Mouse (Mus musculus) kidney, embryonic 15.5 days (tissue): Measurements from ENCODE around the gene Exoc6b. TPM values are rescaled to one million over a fixed set of nuclear protein-coding genes. Genes with fewer than 3 reads are reported as not detected.

Experiments
- ATAC-seq: fragments of 200-750 bp; cut with Nextera tagmentation; replicated peaks from 2 replicates; pipeline ENCODE4 v1.8.0; 2017; ENCODE audit warnings: moderate TSS enrichment; ENCODE audit not compliant: low FRiP score
- H3K27ac ChIP-seq: fragments of 300-500 bp; sonication (generic); 2 replicates; pipeline ENCODE4 v1.5.1; 2015; ENCODE audit warnings: mild to moderate bottlenecking, inconsistent platforms
- H3K27me3 ChIP-seq: fragments of 300-500 bp; sonication (generic); 2 replicates; pipeline ENCODE4 v1.6.1; 2015; ENCODE audit warnings: inconsistent platforms
- H3K36me3 ChIP-seq: fragments of 300-500 bp; sonication (generic); 2 replicates; pipeline ENCODE4 v1.6.1; 2015; ENCODE audit warnings: inconsistent platforms
- H3K4me1 ChIP-seq: fragments of 300-500 bp; sonication (generic); 2 replicates; pipeline ENCODE4 v1.6.1; 2015; ENCODE audit warnings: inconsistent platforms
- H3K4me2 ChIP-seq: fragments of 300-500 bp; sonication (generic); 2 replicates; pipeline ENCODE4 v1.6.1; 2015; ENCODE audit warnings: moderate library complexity, mild to moderate bottlenecking, inconsistent platforms
- H3K4me3 ChIP-seq: fragments of 300-500 bp; sonication (generic); replicated peaks from 2 replicates; pipeline ENCODE4 v1.5.1; 2015; ENCODE audit warnings: mild to moderate bottlenecking, inconsistent platforms
- H3K9ac ChIP-seq: fragments of 300-500 bp; sonication (generic); 2 replicates; pipeline ENCODE4 v1.6.1; 2015; ENCODE audit warnings: mild to moderate bottlenecking, inconsistent platforms
- H3K9me3 ChIP-seq: fragments of 300-500 bp; sonication (generic); replicated peaks from 2 replicates; pipeline ENCODE4 v1.6.1; 2016; ENCODE audit warnings: inconsistent platforms
- WGBS: fragments of 180-500 bp; shearing (Covaris S2); methylation state at CpG from one replicate; pipeline ENCODE4 v1.1.7; 2015; ENCODE audit warnings: mixed read lengths; 5-methylcytosine and 5-hydroxymethylcytosine counted together
- polyA plus RNA-seq: library from polyadenylated mRNA; unstranded; fragments of >200 nt; fragmentation: Nextera tagmentation; extraction: Ambion mirVana; gene quantifications from 2 replicates; pipeline ENCODE4 v1.2.1, GENCODE M21; 2015

Gene Exoc6b
- polyA plus RNA-seq, 1 experiment from 2014 or later = 27.7 TPM

DNA sequence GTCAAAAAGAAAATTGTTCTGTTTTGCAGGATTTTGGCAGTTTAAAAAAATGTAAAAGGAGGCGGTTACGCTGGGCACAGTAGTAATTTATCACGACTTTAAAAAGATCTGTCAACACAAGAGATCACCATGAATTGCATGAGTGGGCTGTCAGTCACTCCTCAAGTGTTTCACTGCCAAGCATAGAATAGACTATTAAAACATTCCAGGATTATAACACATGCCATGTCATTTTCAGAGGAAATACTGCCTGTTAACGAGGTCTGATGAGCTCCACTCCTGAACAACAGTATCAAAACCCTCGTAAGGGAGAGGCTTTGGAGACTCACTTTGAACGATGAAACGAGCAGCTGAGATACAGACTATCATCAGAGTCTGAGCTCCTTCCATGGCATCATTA lies 223.6 kb downstream of the Exoc6b start:
- WGBS = 78% methylated on average over 7 of the region's 7 CpGs
- no peaks in the 10 kb centered on the region for H3K4me1 ChIP-seq
- no peaks in the 10 kb centered on the region for H3K27me3 ChIP-seq
- H3K27ac ChIP-seq = no peak overlapping the region
- no peak overlapping the region for H3K4me3 ChIP-seq
- no peak overlapping the region for H3K9ac ChIP-seq
- H3K9me3 ChIP-seq = no peaks in the 10 kb centered on the region
- 0 out of 2 replicates have a peak, but pooled peaks cover 4% of the 10 kb centered on the region for H3K36me3 ChIP-seq
- H3K4me2 ChIP-seq = no peak overlapping the region
- ATAC-seq = no peak

DNA sequence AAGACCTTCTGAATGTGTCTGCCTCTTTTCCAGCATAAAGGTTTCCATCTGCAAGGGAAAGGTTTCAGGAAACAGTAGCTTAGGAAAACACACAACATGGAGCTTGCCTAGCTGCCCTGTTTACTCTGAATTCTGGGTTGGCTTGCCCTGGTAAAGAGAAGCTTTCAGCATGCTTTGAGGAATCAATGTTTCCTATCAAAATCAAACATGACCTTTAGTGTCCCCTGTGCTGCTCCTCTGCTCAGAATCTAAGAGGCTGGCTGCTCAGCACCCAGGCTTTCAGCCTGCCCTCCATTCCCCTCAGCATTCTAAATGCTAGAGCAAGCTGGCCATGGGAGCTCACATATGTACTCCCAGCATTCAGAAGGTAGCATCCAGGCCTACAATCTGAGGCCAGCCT lies 228.2 kb downstream of the Exoc6b start:
- no peaks in the 10 kb centered on the region for H3K27me3 ChIP-seq
- no peak for ATAC-seq
- no peaks in the 10 kb centered on the region for H3K4me1 ChIP-seq
- H3K4me3 ChIP-seq = no peak overlapping the region
- no peak overlapping the region for H3K27ac ChIP-seq
- H3K36me3 ChIP-seq = peaks cover 7% of the 10 kb centered on the region; the same call in 1 of the 2 replicates
- H3K4me2 ChIP-seq = no peak overlapping the region
- no peak overlapping the region for H3K9ac ChIP-seq
- H3K9me3 ChIP-seq = no peaks in the 10 kb centered on the region

GRCm38 (mm10) chr6:84807546-84807945 lies 261.8 kb downstream of the Exoc6b start:
- ATAC-seq = no peak
- Histone ChIP-seq H3K27me3 (no peaks in the 10 kb centered on the region), H3K4me3 (no peak overlapping the region), H3K4me1 (no peaks in the 10 kb centered on the region), H3K36me3 (no peaks in the 10 kb centered on the region), H3K4me2 (no peak overlapping the region), H3K9ac (no peak overlapping the region), H3K9me3 (no peaks in the 10 kb centered on the region), H3K27ac (no peak overlapping the region)
- 91% methylated on average over 7 of the region's 7 CpGs for WGBS

- H3K9me3 ChIP-seq = no peaks in the 10 kb centered on the region
- no peak overlapping the region for H3K4me3 ChIP-seq
- H3K4me2 ChIP-seq = no peak overlapping the region
- ATAC-seq = no peak
- 77% methylated on average over 2 of the region's 2 CpGs for WGBS
- H3K27me3 ChIP-seq = no peaks in the 10 kb centered on the region
- no peak overlapping the region for H3K9ac ChIP-seq
- H3K27ac ChIP-seq = no peak overlapping the region
- no peaks in the 10 kb centered on the region for H3K36me3 ChIP-seq
- H3K4me1 ChIP-seq = no peaks in the 10 kb centered on the region
Measured at GRCm38 (mm10) chr6:84806132-84806730, 263.1 kb downstream of the Exoc6b start.

DNA sequence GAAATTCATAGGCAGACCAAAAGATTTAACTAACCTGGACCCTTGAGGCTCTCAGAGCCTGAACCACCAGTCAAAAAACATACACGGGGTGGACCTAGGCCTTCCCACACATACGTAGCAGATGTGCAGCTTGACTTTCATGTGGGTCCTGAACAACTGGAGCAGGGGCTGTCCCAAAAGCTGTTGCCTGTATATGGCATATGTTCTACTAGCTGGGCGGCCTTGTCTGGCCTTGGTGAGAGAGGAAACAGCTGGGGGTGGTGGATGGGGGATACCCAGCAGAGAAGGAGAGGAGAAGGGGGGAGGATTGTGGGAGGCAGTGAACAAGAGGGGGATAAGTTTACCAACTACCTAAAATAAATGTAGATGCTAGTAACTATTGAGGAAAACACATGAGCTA lies 270.6 kb downstream of the Exoc6b start:
- no peaks in the 10 kb centered on the region for H3K27me3 ChIP-seq
- H3K9ac ChIP-seq = no peak overlapping the region
- H3K4me3 ChIP-seq = no peak overlapping the region
- H3K27ac ChIP-seq = no peak overlapping the region
- H3K4me1 ChIP-seq = peaks cover 7% of the 10 kb centered on the region; the same call in 1 of the 2 replicates
- no peaks in the 10 kb centered on the region for H3K9me3 ChIP-seq
- no peak for ATAC-seq
- H3K36me3 ChIP-seq = no peaks in the 10 kb centered on the region
- no peak overlapping the region for H3K4me2 ChIP-seq
- 82% methylated on average over 3 of the region's 3 CpGs for WGBS

DNA sequence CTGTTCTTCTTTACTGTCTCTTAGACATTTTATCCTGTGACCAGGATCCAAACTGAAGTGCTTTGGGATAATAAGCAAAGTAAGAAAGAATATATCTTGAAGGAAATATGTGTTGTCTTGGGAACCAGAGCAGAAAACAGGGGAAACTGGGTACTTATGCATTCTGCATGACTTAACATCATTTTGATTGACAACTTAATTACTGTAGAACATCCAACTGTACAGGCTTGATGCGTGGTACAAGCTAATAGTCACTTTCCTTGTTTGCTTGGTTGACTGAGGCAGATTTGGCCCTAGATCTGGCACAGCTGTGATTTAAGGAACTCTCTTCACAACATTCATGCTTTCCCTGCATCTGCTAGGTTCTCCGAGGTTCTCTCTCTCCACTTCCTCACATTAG lies 285.3 kb downstream of the Exoc6b start:
- no peak overlapping the region for H3K9ac ChIP-seq
- peaks cover 6% of the 10 kb centered on the region for H3K4me1 ChIP-seq
- no peak overlapping the region for H3K27ac ChIP-seq
- no peak overlapping the region for H3K4me2 ChIP-seq
- no peaks in the 10 kb centered on the region for H3K27me3 ChIP-seq
- no peak overlapping the region for H3K4me3 ChIP-seq
- ATAC-seq = no peak
- no peaks in the 10 kb centered on the region for H3K9me3 ChIP-seq
- 55% methylated on average over 2 of the region's 2 CpGs for WGBS
- no peaks in the 10 kb centered on the region for H3K36me3 ChIP-seq

DNA sequence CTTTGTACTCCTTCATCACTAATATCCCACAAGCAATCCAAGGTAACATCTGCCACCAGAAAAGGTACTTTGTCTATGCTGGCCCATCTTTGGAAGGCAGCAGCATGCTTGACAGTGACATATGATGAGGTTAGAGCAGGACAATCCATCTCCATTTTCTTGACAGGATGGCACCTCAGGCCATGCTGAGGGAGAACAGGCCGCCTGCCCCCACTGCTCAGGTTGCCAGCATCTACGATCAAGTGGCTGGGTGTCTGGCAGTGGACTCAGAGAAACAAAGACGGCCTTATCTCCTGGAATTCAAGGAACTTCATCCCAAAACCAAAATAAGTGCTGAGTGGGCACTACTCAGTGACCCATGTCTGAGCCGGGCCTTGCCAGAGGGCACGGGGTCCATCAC lies 289.3 kb downstream of the Exoc6b start:
- ATAC-seq = no peak
- H3K36me3 ChIP-seq = no peaks in the 10 kb centered on the region
- 30% methylated on average over 5 of the region's 5 CpGs for WGBS

GRCm38 (mm10) chr6:84778970-84779369 lies 290.3 kb downstream of the Exoc6b start:
- Histone ChIP-seq H3K9ac (no peak overlapping the region), H3K4me3 (no peak overlapping the region), H3K27me3 (no peaks in the 10 kb centered on the region), H3K27ac (no peak overlapping the region), H3K36me3 (no peaks in the 10 kb centered on the region), H3K9me3 (no peaks in the 10 kb centered on the region), H3K4me1 (peaks cover 6% of the 10 kb centered on the region), H3K4me2 (no peak overlapping the region)
- no peak for ATAC-seq
- 56% methylated on average over 5 of the region's 5 CpGs for whole genome bisulfite sequencing

More for the DNA sequence above, 289.3 kb downstream of the Exoc6b start:
- Histone ChIP-seq H3K4me2 (no peak overlapping the region), H3K4me3 (no peak overlapping the region), H3K27me3 (no peaks in the 10 kb centered on the region), H3K9me3 (no peaks in the 10 kb centered on the region), H3K4me1 (peaks cover 6% of the 10 kb centered on the region), H3K9ac (no peak overlapping the region), H3K27ac (no peak overlapping the region)

GRCm38 (mm10) chr6:84775908-84776307 lies 293.4 kb downstream of the Exoc6b start:
- H3K4me3 ChIP-seq = no peak overlapping the region
- H3K36me3 ChIP-seq = no peaks in the 10 kb centered on the region
- 55% methylated on average over 1 of the region's 1 CpGs for WGBS
- no peak overlapping the region for H3K4me2 ChIP-seq
- H3K9ac ChIP-seq = no peak overlapping the region
- no peaks in the 10 kb centered on the region for H3K27me3 ChIP-seq
- no peak for ATAC-seq
- peaks cover 6% of the 10 kb centered on the region for H3K4me1 ChIP-seq
- no peaks in the 10 kb centered on the region for H3K9me3 ChIP-seq
- H3K27ac ChIP-seq = no peak overlapping the region

GRCm38 (mm10) chr6:84755266-84755665 lies 314.0 kb downstream of the Exoc6b start:
- Histone ChIP-seq H3K4me3 (no peak overlapping the region), H3K4me1 (no peaks in the 10 kb centered on the region), H3K36me3 (no peaks in the 10 kb centered on the region), H3K27ac (no peak overlapping the region), H3K9ac (no peak overlapping the region), H3K9me3 (no peaks in the 10 kb centered on the region), H3K4me2 (no peak overlapping the region), H3K27me3 (no peaks in the 10 kb centered on the region)
- WGBS = 65% methylated on average over 3 of the region's 3 CpGs
- no peak for ATAC-seq

GRCm38 (mm10) chr6:84752806-84753420 lies 316.4 kb downstream of the Exoc6b start:
- Histone ChIP-seq H3K4me3 (no peak overlapping the region), H3K9ac (no peak overlapping the region), H3K36me3 (no peaks in the 10 kb centered on the region), H3K4me1 (no peaks in the 10 kb centered on the region), H3K27me3 (no peaks in the 10 kb centered on the region), H3K9me3 (no peaks in the 10 kb centered on the region), H3K4me2 (no peak overlapping the region), H3K27ac (no peak overlapping the region)
- no peak for ATAC-seq

DNA sequence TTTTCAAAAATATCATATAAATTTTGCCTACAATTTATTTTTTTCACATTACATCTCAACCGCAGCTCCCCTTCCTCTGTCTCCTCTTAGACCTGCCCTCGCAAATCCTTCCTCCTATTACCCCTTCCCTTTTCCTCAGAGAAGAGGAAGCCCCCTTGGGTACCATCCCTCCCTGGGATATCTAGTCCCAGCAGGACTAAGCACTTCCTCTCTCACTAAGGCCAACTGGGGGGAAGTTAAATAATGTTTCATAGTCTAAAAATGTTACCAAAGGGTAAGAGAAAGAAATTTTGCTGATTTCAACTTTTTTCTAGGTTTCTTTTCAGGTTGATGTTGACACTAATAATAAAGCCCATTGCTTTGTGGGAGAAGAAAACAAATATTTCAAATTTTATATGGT lies 317.9 kb downstream of the Exoc6b start:
- Histone ChIP-seq H3K4me3 (no peak overlapping the region), H3K27me3 (no peaks in the 10 kb centered on the region), H3K27ac (no peak overlapping the region), H3K4me2 (no peak overlapping the region), H3K9me3 (no peaks in the 10 kb centered on the region), H3K9ac (no peak overlapping the region), H3K36me3 (no peaks in the 10 kb centered on the region), H3K4me1 (peaks cover 5% of the 10 kb centered on the region; the same call in 1 of the 2 replicates)
- WGBS = 79% methylated on average over 2 of the region's 2 CpGs
- ATAC-seq = no peak
